Mouse (Mus musculus) embryonic facial prominence, embryonic 14.5 days (tissue): ENCODE results near the gene Gtdc1. TPM values are rescaled to one million over a fixed set of nuclear protein-coding genes. Genes with fewer than 3 reads are reported as not detected.
A peak's percentile ranks its signal among the peaks of the same experiment; 100 is the strongest.

ENCODE experiments used
- ATAC-seq: fragments of 200-750 bp; cut with Nextera tagmentation; 2 replicates; pipeline ENCODE4 v1.8.0; 2017; ENCODE audit warnings: low read depth, moderate number of reproducible peaks, moderate TSS enrichment
- DNase-seq: peaks from one replicate; pipeline ENCODE4 v3.0.0-alpha.2; 2015; ENCODE audit warnings: low spot score
- H3K27ac ChIP-seq: fragments of 300-500 bp; sonication (generic); replicated peaks from 2 replicates; pipeline ENCODE4 v1.5.1; 2014; ENCODE audit warnings: low read depth, mild to moderate bottlenecking, low read length, moderate library complexity
- H3K27me3 ChIP-seq: fragments of 300-500 bp; sonication (generic); replicated peaks from 2 replicates; pipeline ENCODE4 v1.6.1; 2014; ENCODE audit warnings: low read length; ENCODE audit not compliant: control insufficient read depth, insufficient read depth
- H3K36me3 ChIP-seq: fragments of 300-500 bp; sonication (generic); 2 replicates; pipeline ENCODE4 v1.6.1; 2014; ENCODE audit warnings: low read length, mixed read lengths; ENCODE audit not compliant: control insufficient read depth, insufficient read depth
- H3K4me1 ChIP-seq: fragments of 300-500 bp; sonication (generic); 2 replicates; pipeline ENCODE4 v1.6.1; 2014; ENCODE audit warnings: antibody characterized with exemption, low read length; ENCODE audit not compliant: control insufficient read depth, insufficient read depth
- H3K4me2 ChIP-seq: fragments of 300-500 bp; sonication (generic); 2 replicates; pipeline ENCODE4 v1.6.1; 2014; ENCODE audit warnings: low read depth, mild to moderate bottlenecking, low read length, moderate library complexity, mixed read lengths
- H3K4me3 ChIP-seq: fragments of 300-500 bp; sonication (generic); 2 replicates; pipeline ENCODE4 v1.5.1; 2014; ENCODE audit warnings: low read depth, mild to moderate bottlenecking, low read length
- H3K9ac ChIP-seq: fragments of 300-500 bp; sonication (generic); 2 replicates; pipeline ENCODE4 v1.6.1; 2014; ENCODE audit warnings: low read depth, mild to moderate bottlenecking, low read length, moderate library complexity, mixed read lengths
- H3K9me3 ChIP-seq: fragments of 300-500 bp; sonication (generic); 2 replicates; pipeline ENCODE4 v1.6.1; 2016; ENCODE audit warnings: low read length; ENCODE audit not compliant: control insufficient read depth
- WGBS: fragments of 180-500 bp; shearing (Covaris S2); extraction: QIAGEN DNeasy Blood & Tissue Kit; methylation state at CpG from one replicate; pipeline ENCODE4 v1.1.7; 2014; 5-methylcytosine and 5-hydroxymethylcytosine counted together
- polyA plus RNA-seq: library from polyadenylated mRNA; unstranded; fragments of >200 nt; fragmentation: Nextera tagmentation; extraction: Ambion mirVana; gene quantifications from 2 replicates; pipeline ENCODE4 v1.2.1, GENCODE M21; 2014

Gtdc1 gene
- polyA plus RNA-seq, 1 experiment from 2014 or later: 14.3 TPM

- Histone ChIP-seq H3K4me2 (no peak overlapping the region), H3K4me1 (no peaks in the 10 kb centered on the region), H3K9me3 (no peaks in the 10 kb centered on the region), H3K27me3 (no peaks in the 10 kb centered on the region), H3K27ac (no peak overlapping the region), H3K9ac (no peak overlapping the region), H3K4me3 (no peak overlapping the region), H3K36me3 (no peaks in the 10 kb centered on the region)
- 67% methylated on average over 1 of the region's 1 CpGs for WGBS
- no peak for ATAC-seq
- DNase-seq: no peak
Observed at GRCm38 (mm10) chr2:44919326-44919725, 8.1 kb downstream of the Gtdc1 start.

GRCm38 (mm10) chr2:44918737-44919136 is 8.7 kb downstream of the Gtdc1 start:
- Histone ChIP-seq H3K9ac (no peak overlapping the region), H3K36me3 (no peaks in the 10 kb centered on the region), H3K9me3 (no peaks in the 10 kb centered on the region), H3K27me3 (no peaks in the 10 kb centered on the region), H3K4me2 (no peak overlapping the region), H3K27ac (no peak overlapping the region), H3K4me1 (no peaks in the 10 kb centered on the region), H3K4me3 (no peak overlapping the region)
- 95% methylated on average over 2 of the region's 2 CpGs for WGBS
- DNase-seq: no peak
- no peak for ATAC-seq

- no peak for ATAC-seq
Observed at GRCm38 (mm10) chr2:44916286-44916685, 11.2 kb downstream of the Gtdc1 start.

GRCm38 (mm10) chr2:44897801-44898200 is 29.7 kb downstream of the Gtdc1 start:
- Histone ChIP-seq H3K36me3 (no peaks in the 10 kb centered on the region), H3K27me3 (no peaks in the 10 kb centered on the region), H3K4me2 (no peak overlapping the region), H3K27ac (no peak overlapping the region), H3K9me3 (no peaks in the 10 kb centered on the region), H3K9ac (no peak overlapping the region), H3K4me1 (no peaks in the 10 kb centered on the region), H3K4me3 (no peak overlapping the region)
- 94% methylated on average over 1 of the region's 1 CpGs for WGBS
- peak; percentile 16 for DNase-seq
- ATAC-seq: no peak

More at GRCm38 (mm10) chr2:44916286-44916685, 11.2 kb downstream of the Gtdc1 start:
- H3K27me3 ChIP-seq: no peaks in the 10 kb centered on the region
- no peak overlapping the region for H3K27ac ChIP-seq
- no peak overlapping the region for H3K4me2 ChIP-seq
- no peak for DNase-seq
- no peaks in the 10 kb centered on the region for H3K9me3 ChIP-seq
- H3K4me3 ChIP-seq: no peak overlapping the region
- H3K36me3 ChIP-seq: no peaks in the 10 kb centered on the region
- no peaks in the 10 kb centered on the region for H3K4me1 ChIP-seq
- H3K9ac ChIP-seq: no peak overlapping the region

GRCm38 (mm10) chr2:44873718-44874117 is 53.7 kb downstream of the Gtdc1 start:
- Histone ChIP-seq H3K4me1 (no peaks in the 10 kb centered on the region), H3K4me2 (no peak overlapping the region), H3K27ac (no peak overlapping the region), H3K4me3 (no peak overlapping the region), H3K27me3 (no peaks in the 10 kb centered on the region), H3K9ac (no peak overlapping the region), H3K9me3 (no peaks in the 10 kb centered on the region), H3K36me3 (no peaks in the 10 kb centered on the region)
- ATAC-seq (no peak), DNase-seq (no peak)
- 60% methylated on average over 2 of the region's 2 CpGs for WGBS

- no peaks in the 10 kb centered on the region for H3K36me3 ChIP-seq
- H3K4me2 ChIP-seq: no peak overlapping the region
- no peak overlapping the region for H3K4me3 ChIP-seq
- H3K4me1 ChIP-seq: no peaks in the 10 kb centered on the region
- ATAC-seq (no peak), DNase-seq (no peak)
- no peaks in the 10 kb centered on the region for H3K9me3 ChIP-seq
- H3K9ac ChIP-seq: no peak overlapping the region
- H3K27me3 ChIP-seq: no peaks in the 10 kb centered on the region
- H3K27ac ChIP-seq: no peak overlapping the region
Observed at GRCm38 (mm10) chr2:44864726-44865125, 62.7 kb downstream of the Gtdc1 start.

- peaks cover 14% of the 10 kb centered on the region for H3K9me3 ChIP-seq
- ATAC-seq: no peak
- no peak overlapping the region for H3K27ac ChIP-seq
- no peak for DNase-seq
- WGBS: 82% methylated on average over 2 of the region's 2 CpGs
- no peak overlapping the region for H3K4me3 ChIP-seq
- no peaks in the 10 kb centered on the region for H3K27me3 ChIP-seq
- no peak overlapping the region for H3K9ac ChIP-seq
- no peaks in the 10 kb centered on the region for H3K4me1 ChIP-seq
- peaks cover 12% of the 10 kb centered on the region; the same call in 1 of the 2 replicates for H3K36me3 ChIP-seq
- H3K4me2 ChIP-seq: no peak overlapping the region
Observed at GRCm38 (mm10) chr2:44854475-44854874, 73.0 kb downstream of the Gtdc1 start.

GRCm38 (mm10) chr2:44849666-44850065 is 77.8 kb downstream of the Gtdc1 start:
- Histone ChIP-seq H3K4me1 (no peaks in the 10 kb centered on the region), H3K9me3 (peaks cover 14% of the 10 kb centered on the region), H3K27ac (no peak overlapping the region), H3K27me3 (no peaks in the 10 kb centered on the region), H3K4me2 (no peak overlapping the region), H3K4me3 (no peak overlapping the region), H3K9ac (no peak overlapping the region), H3K36me3 (peaks cover 12% of the 10 kb centered on the region; the same call in 1 of the 2 replicates)
- ATAC-seq (no peak), DNase-seq (no peak)

- peaks cover 14% of the 10 kb centered on the region for H3K9me3 ChIP-seq
- DNase-seq (no peak), ATAC-seq (no peak)
Observed at GRCm38 (mm10) chr2:44848156-44848555, 79.3 kb downstream of the Gtdc1 start.

More at GRCm38 (mm10) chr2:44848156-44848555, 79.3 kb downstream of the Gtdc1 start:
- peaks cover 12% of the 10 kb centered on the region; the same call in 1 of the 2 replicates for H3K36me3 ChIP-seq
- no peak overlapping the region for H3K9ac ChIP-seq
- no peaks in the 10 kb centered on the region for H3K27me3 ChIP-seq
- H3K4me2 ChIP-seq: no peak overlapping the region
- no peak overlapping the region for H3K4me3 ChIP-seq
- H3K4me1 ChIP-seq: no peaks in the 10 kb centered on the region
- no peak overlapping the region for H3K27ac ChIP-seq
- 62% methylated on average over 1 of the region's 1 CpGs for WGBS
